Mouse (Mus musculus): ENCODE results near the gene Gm20767.
"Not testable (repeated sequence)": the region's sequence is repeated elsewhere in the genome, so short reads cannot be mapped to it uniquely, and the experiment has no call there.

Gene Gm20767

GRCm38 (mm10) chr13:120139946-120140345 is at the start of gene Gm20767:
Gm20767 (plus strand) TSS chr13:120140246.
- in situ Hi-C loops (cut with MboI; ENCODE audit: low pct_unique_long_range_greater_than_20kb in 1 of 2, low sequenced_read_pairs in 2 of 2, unreplicated experiment in 1 of 2): not testable (repeated sequence)

- in situ Hi-C loops (cut with MboI; ENCODE audit: low pct_unique_long_range_greater_than_20kb in 1 of 2, low sequenced_read_pairs in 2 of 2, unreplicated experiment in 1 of 2): not testable (repeated sequence)
Observed at GRCm38 (mm10) chr13:120092950-120093349, 47.1 kb upstream of the Gm20767 start.

- in situ Hi-C loops (cut with MboI; ENCODE audit: low pct_unique_long_range_greater_than_20kb in 1 of 2, low sequenced_read_pairs in 2 of 2, unreplicated experiment in 1 of 2): not testable (repeated sequence)
Observed at GRCm38 (mm10) chr13:120096241-120096937, 43.7 kb upstream of the Gm20767 start.

- in situ Hi-C loops (cut with MboI; ENCODE audit: low pct_unique_long_range_greater_than_20kb in 1 of 2, low sequenced_read_pairs in 2 of 2, unreplicated experiment in 1 of 2): not testable (repeated sequence)
Observed at GRCm38 (mm10) chr13:120096938-120097256, 43.1 kb upstream of the Gm20767 start.

GRCm38 (mm10) chr13:120099327-120099726 is 40.7 kb upstream of the Gm20767 start:
- in situ Hi-C loops (cut with MboI; ENCODE audit: low pct_unique_long_range_greater_than_20kb in 1 of 2, low sequenced_read_pairs in 2 of 2, unreplicated experiment in 1 of 2): not testable (repeated sequence)

- in situ Hi-C loops (cut with MboI; ENCODE audit: low pct_unique_long_range_greater_than_20kb in 1 of 2, low sequenced_read_pairs in 2 of 2, unreplicated experiment in 1 of 2): not testable (repeated sequence)
Observed at GRCm38 (mm10) chr13:120106504-120106903, 33.5 kb upstream of the Gm20767 start.

- in situ Hi-C loops (cut with MboI; ENCODE audit: low pct_unique_long_range_greater_than_20kb in 1 of 2, low sequenced_read_pairs in 2 of 2, unreplicated experiment in 1 of 2): not testable (repeated sequence)
Observed at GRCm38 (mm10) chr13:120107000-120107399, 33.0 kb upstream of the Gm20767 start.

- in situ Hi-C loops (cut with MboI; ENCODE audit: low pct_unique_long_range_greater_than_20kb in 1 of 2, low sequenced_read_pairs in 2 of 2, unreplicated experiment in 1 of 2): not testable (repeated sequence)
Observed at GRCm38 (mm10) chr13:120142348-120142747, 2.3 kb downstream of the Gm20767 start.

- in situ Hi-C loops (cut with MboI; ENCODE audit: low pct_unique_long_range_greater_than_20kb in 1 of 2, low sequenced_read_pairs in 2 of 2, unreplicated experiment in 1 of 2): not testable (repeated sequence)
Observed at GRCm38 (mm10) chr13:120149660-120150407, 9.8 kb downstream of the Gm20767 start.

- in situ Hi-C loops (cut with MboI; ENCODE audit: low pct_unique_long_range_greater_than_20kb in 1 of 2, low sequenced_read_pairs in 2 of 2, unreplicated experiment in 1 of 2): not testable (repeated sequence)
Observed at GRCm38 (mm10) chr13:120150589-120150988, 10.5 kb downstream of the Gm20767 start.

- in situ Hi-C loops (cut with MboI; ENCODE audit: low pct_unique_long_range_greater_than_20kb in 1 of 2, low sequenced_read_pairs in 2 of 2, unreplicated experiment in 1 of 2): not testable (repeated sequence)
Observed at GRCm38 (mm10) chr13:120168301-120168700, 28.3 kb downstream of the Gm20767 start.

GRCm38 (mm10) chr13:120172133-120172532 is 32.1 kb downstream of the Gm20767 start, which contains the start of gene Gm21818:
Gm21818 (plus strand) TSS chr13:120172433.
- in situ Hi-C loops (cut with MboI; ENCODE audit: low pct_unique_long_range_greater_than_20kb in 1 of 2, low sequenced_read_pairs in 2 of 2, unreplicated experiment in 1 of 2): loop anchor here in 1 of 2 experiments (10.0 kb wide), 1 partner anchor 287 kb away; no protein-coding TSS in a partner anchor

GRCm38 (mm10) chr13:120196189-120196821 is 56.3 kb downstream of the Gm20767 start:
- in situ Hi-C loops (cut with MboI; ENCODE audit: low pct_unique_long_range_greater_than_20kb in 1 of 2, low sequenced_read_pairs in 2 of 2, unreplicated experiment in 1 of 2): not testable (repeated sequence)
